Mouse (Mus musculus): ENCODE results near the gene Tshz2.

Tshz2 gene

GRCm38 (mm10) chr2:170009729-170010128 lies 376.9 kb downstream of the Tshz2 start:
- DNase-seq (ENCODE audit: low read depth), result no peak

- DNase-seq (ENCODE audit: low read depth), result no peak
Observed at GRCm38 (mm10) chr2:170011858-170012257, 379.0 kb downstream of the Tshz2 start.

- DNase-seq (ENCODE audit: low read depth), result no peak
Observed at GRCm38 (mm10) chr2:170017302-170017701, 384.5 kb downstream of the Tshz2 start.

GRCm38 (mm10) chr2:170017926-170018325 lies 385.1 kb downstream of the Tshz2 start:
- DNase-seq (ENCODE audit: low read depth), result no peak

GRCm38 (mm10) chr2:170022953-170023352 lies 390.1 kb downstream of the Tshz2 start:
- DNase-seq (ENCODE audit: low read depth), result no peak

- no peak for DNase-seq (ENCODE audit: low read depth)
Observed at GRCm38 (mm10) chr2:170023741-170024140, 390.9 kb downstream of the Tshz2 start.

GRCm38 (mm10) chr2:170024939-170025338 lies 392.1 kb downstream of the Tshz2 start:
- DNase-seq (ENCODE audit: low read depth), result no peak

- no peak for DNase-seq (ENCODE audit: low read depth)
Observed at GRCm38 (mm10) chr2:170025896-170026295, 393.1 kb downstream of the Tshz2 start.

GRCm38 (mm10) chr2:170027837-170028236 lies 395.0 kb downstream of the Tshz2 start:
- no peak for DNase-seq (ENCODE audit: low read depth)

- DNase-seq (ENCODE audit: low read depth), result no peak
Observed at GRCm38 (mm10) chr2:170028488-170029303, 395.9 kb downstream of the Tshz2 start.

- no peak for DNase-seq (ENCODE audit: low read depth)
Observed at GRCm38 (mm10) chr2:170029304-170029856, 396.6 kb downstream of the Tshz2 start.

GRCm38 (mm10) chr2:170031226-170031625 lies 398.4 kb downstream of the Tshz2 start:
- DNase-seq (ENCODE audit: low read depth), result no peak

GRCm38 (mm10) chr2:170031872-170032271 lies 399.1 kb downstream of the Tshz2 start:
- DNase-seq (ENCODE audit: low read depth), result no peak

- DNase-seq (ENCODE audit: low read depth), result no peak
Observed at GRCm38 (mm10) chr2:170033219-170033618, 400.4 kb downstream of the Tshz2 start.

GRCm38 (mm10) chr2:170034794-170035193 lies 402.0 kb downstream of the Tshz2 start:
- no peak for DNase-seq (ENCODE audit: low read depth)

GRCm38 (mm10) chr2:170036791-170037241 lies 404.0 kb downstream of the Tshz2 start:
- DNase-seq (ENCODE audit: low read depth), result no peak

GRCm38 (mm10) chr2:170037346-170037745 lies 404.5 kb downstream of the Tshz2 start:
- no peak for DNase-seq (ENCODE audit: low read depth)

- DNase-seq (ENCODE audit: low read depth), result no peak
Observed at GRCm38 (mm10) chr2:170039772-170040171, 407.0 kb downstream of the Tshz2 start.

- no peak for DNase-seq (ENCODE audit: low read depth)
Observed at GRCm38 (mm10) chr2:170041101-170041500, 408.3 kb downstream of the Tshz2 start.

GRCm38 (mm10) chr2:170042471-170043213 lies 409.8 kb downstream of the Tshz2 start:
- peak; percentile 66 for DNase-seq (ENCODE audit: low read depth)

- no peak for DNase-seq (ENCODE audit: low read depth)
Observed at GRCm38 (mm10) chr2:170043290-170043689, 410.5 kb downstream of the Tshz2 start.

GRCm38 (mm10) chr2:170045896-170046295 lies 413.1 kb downstream of the Tshz2 start:
- DNase-seq (ENCODE audit: low read depth), result no peak
